Mouse (Mus musculus) midbrain, postnatal 0 days (tissue): Measurements from ENCODE around the gene Dnah17. TPM values are rescaled to one million over a fixed set of nuclear protein-coding genes. Genes with fewer than 3 reads are reported as not detected.

Experiments used
- ATAC-seq: fragments of 200-750 bp; cut with Nextera tagmentation; 2 replicates; pipeline ENCODE4 v1.8.0; 2017; ENCODE audit warnings: moderate number of reproducible peaks, mild to moderate bottlenecking, moderate TSS enrichment, moderate library complexity; ENCODE audit not compliant: low FRiP score
- DNase-seq: peaks from one replicate; pipeline ENCODE4 v3.0.0-alpha.2; 2015; ENCODE audit warnings: low spot score
- H3K27ac ChIP-seq: fragments of 300-500 bp; sonication (generic); 2 replicates; pipeline ENCODE4 v1.5.1; 2014; ENCODE audit warnings: low read depth, mild to moderate bottlenecking, low read length, mixed read lengths
- H3K27me3 ChIP-seq: fragments of 300-500 bp; sonication (generic); 2 replicates; pipeline ENCODE4 v1.6.1; 2014; ENCODE audit warnings: low read length, control low read depth, mixed read lengths; ENCODE audit not compliant: insufficient read depth
- H3K36me3 ChIP-seq: fragments of 300-500 bp; sonication (generic); 2 replicates; pipeline ENCODE4 v1.6.1; 2014; ENCODE audit warnings: low read length, control low read depth, mixed read lengths; ENCODE audit not compliant: insufficient read depth
- H3K4me1 ChIP-seq: fragments of 300-500 bp; sonication (generic); 2 replicates; pipeline ENCODE4 v1.6.1; 2014; ENCODE audit warnings: mild to moderate bottlenecking, control low read depth, antibody characterized with exemption, low read length, mixed read lengths; ENCODE audit not compliant: insufficient read depth
- H3K4me2 ChIP-seq: fragments of 300-500 bp; sonication (generic); 2 replicates; pipeline ENCODE4 v1.6.1; 2014; ENCODE audit warnings: low read depth, mild to moderate bottlenecking, low read length, mixed read lengths; ENCODE audit not compliant: poor library complexity, severe bottlenecking
- H3K4me3 ChIP-seq: fragments of 300-500 bp; sonication (generic); 2 replicates; pipeline ENCODE4 v1.5.1; 2014; ENCODE audit warnings: low read depth, mild to moderate bottlenecking, low read length, moderate library complexity
- H3K9ac ChIP-seq: fragments of 300-500 bp; sonication (generic); replicated peaks from 2 replicates; pipeline ENCODE4 v1.6.1; 2014; ENCODE audit warnings: mild to moderate bottlenecking, low read length, moderate library complexity, mixed read lengths; ENCODE audit not compliant: poor library complexity, severe bottlenecking
- H3K9me3 ChIP-seq: fragments of 300-500 bp; sonication (generic); 2 replicates; pipeline ENCODE4 v1.6.1; 2016; ENCODE audit warnings: low read length, control low read depth
- CTCF ChIP-seq: IDR thresholded peaks from 2 replicates; pipeline ENCODE4 v1.5.1; 2016; ENCODE audit warnings: antibody characterized with exemption, mild to moderate bottlenecking
- WGBS: fragments of 180-500 bp; shearing (Covaris S2); extraction: QIAGEN DNeasy Blood & Tissue Kit; methylation state at CpG from one replicate; pipeline ENCODE4 v1.1.7; 2014; 5-methylcytosine and 5-hydroxymethylcytosine counted together
- polyA plus RNA-seq: library from polyadenylated mRNA; unstranded; fragments of >200 nt; fragmentation: Nextera tagmentation; extraction: Ambion mirVana; gene quantifications from 2 replicates; pipeline ENCODE4 v1.2.1, GENCODE M21; 2015
- total RNA-seq: library from RNA; depleted of rRNA; stranded (reverse); fragments of >200 nt; gene quantifications from 2 replicates; pipeline ENCODE4 v1.2.3, GENCODE M21; 2014

Gene Dnah17
- total and polyA plus RNA-seq, 2 experiments from 2014 or later, result 0.05 to 0.20 TPM

- Histone ChIP-seq H3K9ac (no peak overlapping the region), H3K9me3 (no peaks in the 10 kb centered on the region), H3K27ac (no peak overlapping the region), H3K27me3 (no peaks in the 10 kb centered on the region), H3K4me3 (no peak overlapping the region), H3K36me3 (no peaks in the 10 kb centered on the region), H3K4me2 (no peak overlapping the region), H3K4me1 (no peaks in the 10 kb centered on the region)
- WGBS, result 80% methylated on average over 10 of the region's 10 CpGs
- ATAC-seq (no peak), DNase-seq (no peak)
- TF ChIP-seq CTCF, result no peak
These were observed 10.5 kb upstream of the Dnah17 start for GRCm38 (mm10) chr11:118140771-118141565.

GRCm38 (mm10) chr11:118138347-118138746 lies 7.9 kb upstream of the Dnah17 start:
- DNase-seq, result no peak
- TF ChIP-seq CTCF, result no peak
- no peaks in the 10 kb centered on the region for H3K9me3 ChIP-seq
- no peak overlapping the region for H3K4me3 ChIP-seq
- H3K9ac ChIP-seq, result no peak overlapping the region
- no peaks in the 10 kb centered on the region for H3K27me3 ChIP-seq
- no peaks in the 10 kb centered on the region for H3K4me1 ChIP-seq
- no peak overlapping the region for H3K27ac ChIP-seq
- 97% methylated on average over 6 of the region's 6 CpGs for WGBS
- H3K36me3 ChIP-seq, result no peaks in the 10 kb centered on the region
- H3K4me2 ChIP-seq, result no peak overlapping the region
- ATAC-seq, result no peak

- no peak for TF ChIP-seq CTCF
- Histone ChIP-seq H3K9ac (no peak overlapping the region), H3K4me2 (no peak overlapping the region), H3K4me3 (no peak overlapping the region), H3K27ac (no peak overlapping the region), H3K36me3 (no peaks in the 10 kb centered on the region), H3K27me3 (no peaks in the 10 kb centered on the region), H3K4me1 (no peaks in the 10 kb centered on the region), H3K9me3 (no peaks in the 10 kb centered on the region)
- 35% methylated on average over 5 of the region's 5 CpGs for WGBS
- DNase-seq, result no peak
- no peak for ATAC-seq
These were observed 5.8 kb upstream of the Dnah17 start for GRCm38 (mm10) chr11:118136172-118136632.

GRCm38 (mm10) chr11:118135271-118135670 lies 4.8 kb upstream of the Dnah17 start:
- Histone ChIP-seq H3K4me2 (no peak overlapping the region), H3K4me3 (no peak overlapping the region), H3K36me3 (no peaks in the 10 kb centered on the region), H3K9ac (no peak overlapping the region), H3K27ac (no peak overlapping the region), H3K4me1 (no peaks in the 10 kb centered on the region), H3K9me3 (no peaks in the 10 kb centered on the region), H3K27me3 (no peaks in the 10 kb centered on the region)
- no peak for TF ChIP-seq CTCF
- ATAC-seq, result no peak
- WGBS, result 85% methylated on average over 6 of the region's 6 CpGs
- DNase-seq, result no peak

GRCm38 (mm10) chr11:118133752-118134169 lies 3.3 kb upstream of the Dnah17 start:
- Histone ChIP-seq H3K9me3 (no peaks in the 10 kb centered on the region), H3K36me3 (no peaks in the 10 kb centered on the region), H3K4me2 (no peak overlapping the region), H3K4me1 (no peaks in the 10 kb centered on the region), H3K4me3 (no peak overlapping the region), H3K27ac (no peak overlapping the region), H3K9ac (no peak overlapping the region), H3K27me3 (no peaks in the 10 kb centered on the region)
- no peak for TF ChIP-seq CTCF
- no peak for ATAC-seq
- 34% methylated on average over 4 of the region's 4 CpGs for WGBS
- peak; percentile 61 for DNase-seq

- Histone ChIP-seq H3K4me1 (no peaks in the 10 kb centered on the region), H3K36me3 (no peaks in the 10 kb centered on the region), H3K27me3 (no peaks in the 10 kb centered on the region), H3K4me2 (no peak overlapping the region), H3K27ac (no peak overlapping the region), H3K9me3 (no peaks in the 10 kb centered on the region), H3K9ac (no peak overlapping the region), H3K4me3 (no peak overlapping the region)
- 53% methylated on average over 9 of the region's 9 CpGs for WGBS
- DNase-seq (no peak), ATAC-seq (no peak)
- TF ChIP-seq CTCF, result no peak
These were observed 2.8 kb upstream of the Dnah17 start for GRCm38 (mm10) chr11:118133133-118133751.
